Mouse (Mus musculus): Measurements from ENCODE around the gene Olfr1156. TPM values are rescaled to one million over a fixed set of nuclear protein-coding genes. Genes with fewer than 3 reads are reported as not detected.

Gene Olfr1156
- not detected for total RNA-seq (2021)
- long read RNA-seq, experiment 1: 0 reads
- long read RNA-seq, experiment 2: 0 reads

DNA sequence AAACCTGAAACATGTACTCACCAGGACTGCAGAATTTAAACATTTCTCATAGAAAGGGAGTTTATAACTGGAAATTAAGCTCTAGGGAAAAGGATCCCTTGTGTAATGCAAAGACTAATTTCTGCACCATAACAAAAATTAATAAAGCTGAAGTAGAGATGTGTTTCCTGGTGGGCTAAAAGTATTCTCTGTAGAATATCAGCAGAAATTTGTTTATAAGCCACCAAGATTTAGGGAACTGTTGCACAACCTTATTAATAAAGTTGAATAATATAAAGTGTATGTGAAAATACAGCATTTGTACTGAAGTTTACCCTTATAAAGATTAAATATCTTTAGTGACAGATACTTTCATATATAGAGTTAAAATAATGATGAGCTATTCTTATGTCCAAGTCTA, at the start of gene Olfr1156:
TSS of gene Olfr1156 (minus strand) at position 101 of the 400 bp plus-strand sequence.
- no peak for DNase-seq (ENCODE audit: low spot score in 2 of 2)

DNA sequence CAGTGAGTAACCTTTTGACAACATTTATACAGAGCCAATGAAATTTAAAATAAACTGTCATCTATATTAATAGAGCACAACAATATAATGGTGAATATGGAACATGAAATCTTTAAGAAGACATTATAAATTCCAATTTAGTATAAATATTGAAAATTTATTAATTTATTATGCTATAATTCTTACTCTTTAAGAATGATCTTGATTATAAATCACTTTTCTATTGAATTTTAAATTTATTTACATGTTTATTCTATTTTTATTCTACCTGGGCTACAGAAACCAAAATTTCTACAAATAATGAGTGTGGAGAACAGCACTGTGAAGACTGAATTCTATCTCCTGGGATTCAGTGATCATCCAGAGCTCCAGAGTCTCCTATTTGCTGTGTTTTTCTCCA, 36.9 kb upstream of the Olfr1156 start, which contains the start of gene Olfr1158:
TSS of gene Olfr1158 (plus strand) at position 301 of the 400 bp plus-strand sequence.
- no peak for DNase-seq (ENCODE audit: low spot score in 2 of 2)

GRCm38 (mm10) chr2:87974563-87974962, 21.7 kb upstream of the Olfr1156 start, which contains the start of gene Olfr74:
Gene Olfr74, minus strand, starts transcription at chr2:87974663.
- no peak for DNase-seq (ENCODE audit: low spot score in 2 of 2)

- no peak for DNase-seq (ENCODE audit: low spot score in 2 of 2)
Measured at GRCm38 (mm10) chr2:87968199-87968598, 15.3 kb upstream of the Olfr1156 start, which contains the start of gene Olfr1157. Gene Olfr1157, minus strand, starts transcription at chr2:87968299.

DNA sequence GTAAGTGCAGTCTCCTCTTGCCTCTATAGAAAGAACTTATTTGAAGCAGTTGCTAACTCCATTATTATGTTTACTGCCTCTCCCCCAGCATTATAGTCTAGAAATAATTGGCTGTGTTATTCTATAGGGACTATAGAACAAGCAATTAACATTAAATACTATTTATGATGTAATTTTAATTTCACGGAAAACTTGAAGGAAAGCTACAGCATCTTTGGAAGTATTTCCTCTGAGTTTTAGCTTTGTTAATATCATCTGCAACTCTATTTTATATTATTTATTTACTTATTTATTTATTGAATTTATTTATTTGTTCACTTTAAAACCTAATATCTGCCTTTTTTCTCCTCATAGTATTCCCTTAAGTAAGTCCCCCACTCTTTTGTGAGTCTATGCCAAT, 7.9 kb downstream of the Olfr1156 start, which contains the start of gene Olfr1155:
TSS of gene Olfr1155 (minus strand) at position 101 of the 400 bp plus-strand sequence.
- no peak for DNase-seq (ENCODE audit: low spot score in 2 of 2)

DNA sequence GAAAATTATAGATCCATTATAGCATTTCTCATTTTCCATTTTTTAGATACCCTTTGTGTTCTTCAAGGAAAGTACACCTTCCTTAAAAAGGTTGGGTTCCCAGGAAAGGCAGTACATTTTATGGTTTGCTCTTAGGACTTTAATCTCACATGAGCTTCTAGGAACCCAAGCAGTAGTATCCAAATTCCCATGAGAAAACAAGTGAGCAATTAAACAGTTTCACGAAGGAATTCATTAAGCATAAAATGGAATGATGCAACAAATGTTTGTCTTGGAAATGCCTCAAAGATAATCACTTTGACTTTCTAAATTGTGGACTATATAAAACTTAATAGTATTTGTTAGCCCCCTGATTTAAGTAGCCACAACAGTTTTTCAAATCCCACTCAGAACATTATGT, 47.8 kb downstream of the Olfr1156 start, which contains the start of gene Olfr1154:
TSS of gene Olfr1154 (minus strand) at position 101 of the 400 bp plus-strand sequence.
- DNase-seq (ENCODE audit: low spot score in 2 of 2): no peak

Other genes with a start within 250 kb of the Olfr1156 start
- not detected for gene Olfr1137, start 239.9 kb downstream of the Olfr1156 start, total RNA-seq (2021)
- gene Olfr1138, start 213.1 kb downstream of the Olfr1156 start, total RNA-seq (2021): not detected
- not detected for gene Olfr1140, start 209.3 kb downstream of the Olfr1156 start, total RNA-seq (2021)
- gene Olfr1141, start 199.1 kb downstream of the Olfr1156 start, total RNA-seq (2021): not detected
- gene Olfr152, start 173.6 kb downstream of the Olfr1156 start, total RNA-seq (2021): not detected
- gene Olfr1143, start 152.5 kb downstream of the Olfr1156 start, total RNA-seq (2021): not detected
- gene Olfr1145, start 143.3 kb downstream of the Olfr1156 start, total RNA-seq (2021): not detected
- not detected for gene Olfr1148, start 122.6 kb downstream of the Olfr1156 start, total RNA-seq (2021)
- gene Olfr1150-ps1, start 109.1 kb downstream of the Olfr1156 start, total RNA-seq (2021): not detected
- not detected for gene Olfr1151, start 97.2 kb downstream of the Olfr1156 start, total RNA-seq (2021)
- gene Olfr1152, start 86.6 kb downstream of the Olfr1156 start, total RNA-seq (2021): not detected
- gene Olfr1153, start 58.1 kb downstream of the Olfr1156 start, total RNA-seq (2021): not detected
- not detected for gene Olfr1154, start 47.9 kb downstream of the Olfr1156 start, total RNA-seq (2021)
- gene Olfr1155, start 8.0 kb downstream of the Olfr1156 start, total RNA-seq (2021): not detected
- not detected for gene Olfr1157, start 15.2 kb upstream of the Olfr1156 start, total RNA-seq (2021)
- not detected for gene Olfr74, start 21.6 kb upstream of the Olfr1156 start, total RNA-seq (2021)
- gene Olfr1158, start 37.0 kb upstream of the Olfr1156 start, total RNA-seq (2021): not detected
- gene Olfr1160, start 55.2 kb upstream of the Olfr1156 start, total RNA-seq (2021): not detected
- gene Olfr1161, start 69.7 kb upstream of the Olfr1156 start, total RNA-seq (2021): not detected
- not detected for gene Olfr73, start 84.6 kb upstream of the Olfr1156 start, total RNA-seq (2021)
- gene Olfr1162, start 98.0 kb upstream of the Olfr1156 start, total RNA-seq (2021): not detected
- not detected for gene Olfr1163, start 118.7 kb upstream of the Olfr1156 start, total RNA-seq (2021)
- not detected for gene Olfr1164, start 140.9 kb upstream of the Olfr1156 start, total RNA-seq (2021)
- gene Olfr1166, start 175.2 kb upstream of the Olfr1156 start, total RNA-seq (2021): not detected
- not detected for gene Olfr1167, start 202.1 kb upstream of the Olfr1156 start, total RNA-seq (2021)
- not detected for gene Olfr1168, start 228.8 kb upstream of the Olfr1156 start, total RNA-seq (2021)